Mouse (Mus musculus) CH12F3 (cell line): ENCODE results near the gene Gipc2.
"Not testable (repeated sequence)": the region's sequence is repeated elsewhere in the genome, so short reads cannot be mapped to it uniquely, and the experiment has no call there.

Experiments used
- in situ Hi-C: fragments of 300-500 bp; cut with MboI; formaldehyde crosslinking; loops from 2 replicates; pipeline ENCODE4 v1.14.3; 2020; ENCODE audit warnings: low sequenced_read_pairs

Gene Gipc2

GRCm38 (mm10) chr3:152166099-152166423 lies at the start of gene Gipc2:
Gene Gipc2, minus strand, starts transcription at chr3:152166230.
- in situ Hi-C loops: no loop called here

- in situ Hi-C loops: no loop called here
Observed at GRCm38 (mm10) chr3:152213416-152213815, 47.4 kb upstream of the Gipc2 start.

- in situ Hi-C loops: no loop called here
Observed at GRCm38 (mm10) chr3:152211731-152212279, 45.8 kb upstream of the Gipc2 start.

GRCm38 (mm10) chr3:152210728-152211391 lies 44.8 kb upstream of the Gipc2 start:
- in situ Hi-C loops: no loop called here

GRCm38 (mm10) chr3:152209967-152210634 lies 44.1 kb upstream of the Gipc2 start, which contains the start of the genes Dnajb4 and Fubp1:
Gene Dnajb4, minus strand, starts transcription at chr3:152210302.
Gene Fubp1, plus strand, starts transcription at chr3:152210422.
- in situ Hi-C loops: no loop called here

GRCm38 (mm10) chr3:152209177-152209966 lies 43.3 kb upstream of the Gipc2 start:
- in situ Hi-C loops: no loop called here

- in situ Hi-C loops: no loop called here
Observed at GRCm38 (mm10) chr3:152208096-152208885, 42.3 kb upstream of the Gipc2 start.

- in situ Hi-C loops: no loop called here
Observed at GRCm38 (mm10) chr3:152207156-152207555, 41.1 kb upstream of the Gipc2 start.

- in situ Hi-C loops: no loop called here
Observed at GRCm38 (mm10) chr3:152204577-152204976, 38.5 kb upstream of the Gipc2 start.

- in situ Hi-C loops: no loop called here
Observed at GRCm38 (mm10) chr3:152203996-152204395, 38.0 kb upstream of the Gipc2 start.

- in situ Hi-C loops: no loop called here
Observed at GRCm38 (mm10) chr3:152203411-152203810, 37.4 kb upstream of the Gipc2 start.

GRCm38 (mm10) chr3:152202942-152203341 lies 36.9 kb upstream of the Gipc2 start:
- in situ Hi-C loops: no loop called here

- in situ Hi-C loops: no loop called here
Observed at GRCm38 (mm10) chr3:152201651-152202050, 35.6 kb upstream of the Gipc2 start.

GRCm38 (mm10) chr3:152201181-152201580 lies 35.2 kb upstream of the Gipc2 start:
- in situ Hi-C loops: no loop called here

GRCm38 (mm10) chr3:152199125-152199524 lies 33.1 kb upstream of the Gipc2 start:
- in situ Hi-C loops: no loop called here

GRCm38 (mm10) chr3:152197246-152197645 lies 31.2 kb upstream of the Gipc2 start:
- in situ Hi-C loops: not testable (repeated sequence)

- in situ Hi-C loops: no loop called here
Observed at GRCm38 (mm10) chr3:152193635-152194097, 27.6 kb upstream of the Gipc2 start.

GRCm38 (mm10) chr3:152193177-152193576 lies 27.1 kb upstream of the Gipc2 start:
- in situ Hi-C loops: no loop called here

- in situ Hi-C loops: no loop called here
Observed at GRCm38 (mm10) chr3:152192238-152192931, 26.4 kb upstream of the Gipc2 start.

GRCm38 (mm10) chr3:152191791-152192237 lies 25.8 kb upstream of the Gipc2 start:
- in situ Hi-C loops: no loop called here
